17 mouse cellular contexts compared by ENCODE assay signal in genomic region chr19:31656256-31656655, GRCm38 (mm10).
A peak's percentile ranks its signal among the peaks of the same experiment; 100 is the strongest.
DNase-seq lines count a peak whose midpoint lies in the region; ATAC-seq lines count a peak whose summit lies in the region.
"Had no signal": no experiment of that assay in that cellular context is flagged by ENCODE, and none has a peak within 500 bp of the region (broad histone marks: within the 10 kb centered on the region; RNA-seq: fewer than 3 reads in every experiment).

No protein-coding gene starts in this region.

- WGBS in embryonic facial prominence, embryonic 13.5 days: 53% methylated on average over 7 of the region's 7 CpGs
- WGBS in embryonic facial prominence, embryonic 10.5 days: 85% methylated on average over 7 of the region's 7 CpGs
- WGBS in kidney, embryonic 16.5 days: 81% methylated on average over 7 of the region's 7 CpGs
- 80% methylated on average over 7 of the region's 7 CpGs for WGBS in neural tube, embryonic 15.5 days
- 56% methylated on average over 7 of the region's 7 CpGs for WGBS in stomach, embryonic 15.5 days

- no peak overlapping the region for H3K9ac ChIP-seq in embryonic facial prominence, embryonic 13.5 days
- no peak overlapping the region for H3K9ac ChIP-seq in kidney, embryonic 16.5 days (replicated peaks; ENCODE audit: low read length)
- no peak overlapping the region for H3K9ac ChIP-seq in neural tube, embryonic 15.5 days (replicated peaks)
- no peak overlapping the region for H3K9ac ChIP-seq in stomach, embryonic 15.5 days
- H3K9ac ChIP-seq: midbrain, embryonic 13.5 days had no signal

- H3K9me3 ChIP-seq in embryonic facial prominence, embryonic 13.5 days: no peaks in the 10 kb centered on the region
- H3K9me3 ChIP-seq in embryonic facial prominence, embryonic 10.5 days: no peaks in the 10 kb centered on the region
- no peaks in the 10 kb centered on the region for H3K9me3 ChIP-seq in kidney, embryonic 16.5 days (ENCODE audit: low read length)
- no peaks in the 10 kb centered on the region for H3K9me3 ChIP-seq in neural tube, embryonic 15.5 days (replicated peaks)
- no peaks in the 10 kb centered on the region for H3K9me3 ChIP-seq in stomach, embryonic 15.5 days
- H3K9me3 ChIP-seq: midbrain, embryonic 13.5 days had no signal

- H3K4me1 ChIP-seq in embryonic facial prominence, embryonic 13.5 days: peaks cover 28% of the 10 kb centered on the region
- H3K4me1 ChIP-seq in embryonic facial prominence, embryonic 10.5 days: 0 out of 2 replicates have a peak, but pooled peaks cover 2% of the 10 kb centered on the region
- no peaks in the 10 kb centered on the region for H3K4me1 ChIP-seq in kidney, embryonic 16.5 days (ENCODE audit: insufficient read depth, low read length)
- H3K4me1 ChIP-seq in neural tube, embryonic 15.5 days: peaks cover 16% of the 10 kb centered on the region
- H3K4me1 ChIP-seq in stomach, embryonic 15.5 days: 0 out of 2 replicates have a peak, but pooled peaks cover 4% of the 10 kb centered on the region

- no peaks in the 10 kb centered on the region for H3K27me3 ChIP-seq in embryonic facial prominence, embryonic 13.5 days
- no peaks in the 10 kb centered on the region for H3K27me3 ChIP-seq in embryonic facial prominence, embryonic 10.5 days (replicated peaks; ENCODE audit: low read depth, poor library complexity, severe bottlenecking)
- H3K27me3 ChIP-seq in kidney, embryonic 16.5 days (ENCODE audit: insufficient read depth, low read length): no peaks in the 10 kb centered on the region; the same call in 1 of the 2 replicates
- H3K27me3 ChIP-seq in neural tube, embryonic 15.5 days (replicated peaks): no peaks in the 10 kb centered on the region
- H3K27me3 ChIP-seq in stomach, embryonic 15.5 days (replicated peaks): no peaks in the 10 kb centered on the region
- H3K27me3 ChIP-seq: midbrain, embryonic 13.5 days had no signal

- H3K36me3 ChIP-seq in embryonic facial prominence, embryonic 13.5 days: no peaks in the 10 kb centered on the region
- no peaks in the 10 kb centered on the region for H3K36me3 ChIP-seq in embryonic facial prominence, embryonic 10.5 days (replicated peaks)
- no peaks in the 10 kb centered on the region for H3K36me3 ChIP-seq in kidney, embryonic 16.5 days (ENCODE audit: insufficient read depth, low read length)
- no peaks in the 10 kb centered on the region for H3K36me3 ChIP-seq in neural tube, embryonic 15.5 days
- no peaks in the 10 kb centered on the region for H3K36me3 ChIP-seq in stomach, embryonic 15.5 days
- H3K36me3 ChIP-seq: midbrain, embryonic 13.5 days had no signal

- H3K27ac ChIP-seq in embryonic facial prominence, embryonic 13.5 days: peak overlapping the region; percentile 60; the same call in 1 of the 2 replicates
- no peak overlapping the region for H3K27ac ChIP-seq in embryonic facial prominence, embryonic 10.5 days (replicated peaks)
- H3K27ac ChIP-seq in kidney, embryonic 16.5 days (ENCODE audit: low read length): peak overlapping the region; percentile 3; the same call in 1 of the 2 replicates
- H3K27ac ChIP-seq in neural tube, embryonic 15.5 days (replicated peaks): no peak overlapping the region
- H3K27ac ChIP-seq in stomach, embryonic 15.5 days: peak overlapping the region; percentile 88
- H3K27ac ChIP-seq: hindbrain, postnatal 0 days; macrophage; midbrain, embryonic 13.5 days had no signal

- H3K4me3 ChIP-seq in embryonic facial prominence, embryonic 13.5 days: no peak overlapping the region
- H3K4me3 ChIP-seq in embryonic facial prominence, embryonic 10.5 days: no peak overlapping the region
- no peak overlapping the region for H3K4me3 ChIP-seq in kidney, embryonic 16.5 days (ENCODE audit: low read length)
- no peak overlapping the region for H3K4me3 ChIP-seq in neural tube, embryonic 15.5 days (replicated peaks)
- H3K4me3 ChIP-seq in stomach, embryonic 15.5 days (replicated peaks): no peak overlapping the region
- H3K4me3 ChIP-seq: midbrain, embryonic 13.5 days had no signal

- DNase-seq in embryonic facial prominence, embryonic 10.5 days (ENCODE audit: low spot score): no peak
- DNase-seq in kidney, postnatal 25 days: no peak
- DNase-seq in neural tube, embryonic 10.5 days (ENCODE audit: extremely low spot score, low spot score): peak; percentile 13
- DNase-seq in urinary bladder, postnatal 25 days (ENCODE audit: low spot score): no peak
- DNase-seq: adrenal gland, postnatal 10 days; cerebellum, adult 8-10 months; heart, postnatal 4 days; kidney, postnatal 14 days; liver; thymus, postnatal 25 days had no signal

- ATAC-seq in embryonic facial prominence, embryonic 13.5 days (ENCODE audit: insufficient number of reproducible peaks, insufficient read depth, low FRiP score, low TSS enrichment, low read depth): no peak
- ATAC-seq in kidney, embryonic 16.5 days (ENCODE audit: low FRiP score, low TSS enrichment): no peak
- ATAC-seq in neural tube, embryonic 15.5 days (ENCODE audit: low FRiP score): no peak
- no peak for ATAC-seq in stomach, embryonic 15.5 days (ENCODE audit: insufficient read depth, low FRiP score, low read depth)
- ATAC-seq: hindbrain, postnatal 0 days; midbrain, embryonic 13.5 days had no signal

- 0 out of 2 replicates have a peak overlapping the region, but pooled peaks have one; percentile 18 for H3K4me2 ChIP-seq in embryonic facial prominence, embryonic 13.5 days
- no peak overlapping the region for H3K4me2 ChIP-seq in kidney, embryonic 16.5 days (replicated peaks; ENCODE audit: low read depth, low read length)
- no peak overlapping the region for H3K4me2 ChIP-seq in neural tube, embryonic 15.5 days
- peak overlapping the region; percentile 30; the same call in 1 of the 2 replicates for H3K4me2 ChIP-seq in stomach, embryonic 15.5 days
- H3K4me2 ChIP-seq: midbrain, embryonic 13.5 days had no signal

Comparison
In these comparisons a context has a peak if more than half of its experiments do, and no peak if none do; other contexts are left out.
1. H3K27ac ChIP-seq: peak in embryonic facial prominence, embryonic 13.5 days (single experiment), kidney, embryonic 16.5 days (single experiment) and stomach, embryonic 15.5 days (single experiment); none in embryonic facial prominence, embryonic 10.5 days (single experiment) and neural tube, embryonic 15.5 days (single experiment).
2. H3K4me2 ChIP-seq: peak in embryonic facial prominence, embryonic 13.5 days (single experiment) and stomach, embryonic 15.5 days (single experiment); none in kidney, embryonic 16.5 days (single experiment) and neural tube, embryonic 15.5 days (single experiment).